Mouse (Mus musculus) neural tube, embryonic 12.5 days (tissue): ENCODE results near the gene Tfg. TPM values are rescaled to one million over a fixed set of nuclear protein-coding genes. Genes with fewer than 3 reads are reported as not detected.

ENCODE experiments used
- polyA plus RNA-seq: library from polyadenylated mRNA; unstranded; fragments of >200 nt; fragmentation: Nextera tagmentation; extraction: Ambion mirVana; gene quantifications from 2 replicates; pipeline ENCODE4 v1.2.1, GENCODE M21; 2016

Tfg gene
- polyA plus RNA-seq, 1 experiment from 2014 or later = 172 TPM

Other genes with a start within 250 kb of the Tfg start
- 1.5 and 1.7 TPM in 2 replicates for gene Abi3bp, start 239.6 kb downstream of the Tfg start, polyA plus RNA-seq
- 0.06 and 0.08 TPM in 2 replicates for gene Adgrg7, start 78.4 kb upstream of the Tfg start, polyA plus RNA-seq
- 5.8 and 7.6 TPM in 2 replicates for gene Tmem45a, start 168.7 kb upstream of the Tfg start, polyA plus RNA-seq
- not detected in 2 replicates for gene Lnp1, start 210.6 kb upstream of the Tfg start, polyA plus RNA-seq